Comparison of ENCODE assay signal across 8 mouse cellular contexts in the genomic region with DNA sequence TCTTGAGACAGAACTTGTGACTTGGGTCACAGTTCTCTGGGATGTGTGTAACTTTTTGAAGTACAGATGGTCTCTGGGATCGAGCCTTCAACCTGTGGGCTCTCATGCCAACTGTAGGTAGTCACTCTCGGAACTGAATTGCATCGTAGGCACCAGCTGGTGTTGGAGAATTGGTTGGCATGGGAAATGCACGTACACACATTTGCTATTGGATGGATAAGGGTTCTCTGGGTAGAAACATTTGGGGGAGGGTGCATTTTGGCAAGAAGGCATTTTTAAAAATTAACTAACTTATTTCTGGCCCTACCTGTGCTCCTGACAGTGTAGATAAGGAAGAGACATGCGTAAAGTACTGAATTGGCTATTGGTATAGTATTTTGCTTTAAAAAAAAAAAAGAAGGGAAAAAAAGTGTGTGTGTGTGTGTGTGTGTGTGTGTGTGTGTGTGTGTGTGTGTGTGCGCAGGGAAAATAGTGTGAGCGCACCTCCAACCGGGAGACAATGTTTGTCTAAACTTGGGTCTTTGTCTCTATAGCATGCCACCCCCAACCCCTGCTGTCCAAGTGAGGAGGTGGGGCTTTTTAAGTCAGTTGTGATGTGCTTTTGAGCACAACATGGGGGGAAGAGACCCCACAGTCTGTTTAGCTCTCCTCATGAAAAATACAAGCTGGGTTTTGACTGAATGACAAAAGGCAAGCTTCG. TPM values are rescaled to one million over a fixed set of nuclear protein-coding genes. Genes with fewer than 3 reads are reported as not detected.
DNase-seq lines count a peak whose midpoint lies in the region; ATAC-seq lines count a peak whose summit lies in the region.

No protein-coding gene starts in this region.

- DNase-seq in heart, adult 9 months (ENCODE audit: low spot score in 2 of 2) = no peak
- peak; percentile 25 for DNase-seq in R1 (ENCODE audit: low read depth, low spot score)
- no peak for DNase-seq in yolk sac, embryonic 10.5 days (ENCODE audit: low spot score)
- DNase-seq in thymus, postnatal 14 days = no peak

- H3K4me3 ChIP-seq in heart, embryonic 12.5 days = no peak overlapping the region
- no peak overlapping the region for H3K4me3 ChIP-seq in hindbrain, embryonic 13.5 days
- H3K4me3 ChIP-seq in midbrain, embryonic 12.5 days = no peak overlapping the region

- peak overlapping the region; percentile 58 for H3K4me2 ChIP-seq in heart, embryonic 12.5 days
- peak overlapping the region; percentile 17 for H3K4me2 ChIP-seq in hindbrain, embryonic 13.5 days
- peak overlapping the region; percentile 31 for H3K4me2 ChIP-seq in midbrain, embryonic 12.5 days (replicated peaks)

- H3K27me3 ChIP-seq in heart, embryonic 12.5 days (replicated peaks) = no peaks in the 10 kb centered on the region
- no peaks in the 10 kb centered on the region for H3K27me3 ChIP-seq in hindbrain, embryonic 13.5 days
- H3K27me3 ChIP-seq in midbrain, embryonic 12.5 days = no peaks in the 10 kb centered on the region

- ATAC-seq in heart, embryonic 12.5 days (ENCODE audit: insufficient number of reproducible peaks, low FRiP score) = no peak
- no peak; the same call in none of the 2 replicates for ATAC-seq in hindbrain, embryonic 13.5 days (ENCODE audit: low FRiP score)
- ATAC-seq in midbrain, embryonic 12.5 days (ENCODE audit: low FRiP score, low read depth) = no peak
- no peak for ATAC-seq in frontal cortex, adult (ENCODE audit: low TSS enrichment)

- peaks cover 18% of the 10 kb centered on the region for H3K4me1 ChIP-seq in heart, embryonic 12.5 days (replicated peaks)
- peaks cover 42% of the 10 kb centered on the region for H3K4me1 ChIP-seq in hindbrain, embryonic 13.5 days (replicated peaks)
- H3K4me1 ChIP-seq in midbrain, embryonic 12.5 days = peaks cover 30% of the 10 kb centered on the region

- 0 out of 2 replicates have a peak, but pooled peaks cover 3% of the 10 kb centered on the region for H3K36me3 ChIP-seq in heart, embryonic 12.5 days
- H3K36me3 ChIP-seq in hindbrain, embryonic 13.5 days = peaks cover 3% of the 10 kb centered on the region; the same call in 1 of the 2 replicates
- H3K36me3 ChIP-seq in midbrain, embryonic 12.5 days = no peaks in the 10 kb centered on the region

- WGBS in heart, embryonic 12.5 days = 70% methylated on average over 9 of the region's 9 CpGs
- WGBS in hindbrain, embryonic 13.5 days = 40% methylated on average over 9 of the region's 9 CpGs
- WGBS in midbrain, embryonic 12.5 days = 61% methylated on average over 9 of the region's 9 CpGs

- H3K9me3 ChIP-seq in heart, embryonic 12.5 days (replicated peaks) = no peaks in the 10 kb centered on the region
- no peaks in the 10 kb centered on the region for H3K9me3 ChIP-seq in hindbrain, embryonic 13.5 days
- no peaks in the 10 kb centered on the region for H3K9me3 ChIP-seq in midbrain, embryonic 12.5 days

- no peak overlapping the region for H3K9ac ChIP-seq in heart, embryonic 12.5 days
- 0 out of 2 replicates have a peak overlapping the region, but pooled peaks have one; percentile 8 for H3K9ac ChIP-seq in hindbrain, embryonic 13.5 days
- no peak overlapping the region for H3K9ac ChIP-seq in midbrain, embryonic 12.5 days (replicated peaks)

- H3K27ac ChIP-seq in heart, embryonic 12.5 days (ENCODE audit: poor library complexity, severe bottlenecking) = peak overlapping the region; percentile 66
- H3K27ac ChIP-seq in hindbrain, embryonic 13.5 days = peak overlapping the region; percentile 83
- H3K27ac ChIP-seq in midbrain, embryonic 12.5 days (replicated peaks) = peak overlapping the region; percentile 55

RNA-seq across cellular contexts. Expression of a gene that starts 26.0 kb away (rescaled TPM):
- polyA plus RNA-seq in heart, embryonic 12.5 days (2016; fragmentation: Nextera tagmentation; extraction: Ambion mirVana) = 53.5 and 56.3 TPM in 2 replicates
- 76.4 and 89.0 TPM in 2 replicates for polyA plus RNA-seq in hindbrain, embryonic 13.5 days (2015; fragmentation: Nextera tagmentation; extraction: Ambion mirVana)
- 52.1 and 58.9 TPM in 2 replicates for polyA plus RNA-seq in midbrain, embryonic 12.5 days (2016; fragmentation: Nextera tagmentation; extraction: Ambion mirVana)

RNA-seq across cellular contexts. Expression of a gene that starts 36.9 kb away (rescaled TPM):
- polyA plus RNA-seq in heart, embryonic 12.5 days (2016; fragmentation: Nextera tagmentation; extraction: Ambion mirVana) = not detected in 2 replicates
- polyA plus RNA-seq in hindbrain, embryonic 13.5 days (2015; fragmentation: Nextera tagmentation; extraction: Ambion mirVana) = 1.9 and 3.0 TPM in 2 replicates
- not detected in 2 replicates for polyA plus RNA-seq in midbrain, embryonic 12.5 days (2016; fragmentation: Nextera tagmentation; extraction: Ambion mirVana)
